Mouse (Mus musculus) thymus, adult 2 months (tissue): ENCODE measurements around the gene Dnajb4. TPM values are rescaled to one million over a fixed set of nuclear protein-coding genes. Genes with fewer than 3 reads are reported as not detected.

Source experiments
- DNase-seq: peaks from one replicate; pipeline ENCODE4 v3.0.0; 2021
- H3K27ac ChIP-seq: fragments of 200-500 bp; 2 replicates; pipeline ENCODE4 v1.5.1; 2012; ENCODE audit warnings: low read length, control low read depth; ENCODE audit not compliant: control insufficient read depth, insufficient read depth
- H3K27me3 ChIP-seq: fragments of 200-500 bp; 2 replicates; pipeline ENCODE4 v1.6.1; 2012; ENCODE audit warnings: mild to moderate bottlenecking, low read length, moderate library complexity, mixed read lengths; ENCODE audit not compliant: control insufficient read depth, insufficient read depth
- H3K36me3 ChIP-seq: fragments of 200-500 bp; 2 replicates; pipeline ENCODE4 v1.6.1; 2012; ENCODE audit warnings: mild to moderate bottlenecking, low read length, moderate library complexity; ENCODE audit not compliant: control insufficient read depth, insufficient read depth
- H3K4me1 ChIP-seq: fragments of 200-500 bp; replicated peaks from 2 replicates; pipeline ENCODE4 v1.6.1; 2012; ENCODE audit warnings: low read length; ENCODE audit not compliant: control insufficient read depth, insufficient read depth
- H3K4me3 ChIP-seq: fragments of 200-500 bp; 2 replicates; pipeline ENCODE4 v1.5.1; 2012; ENCODE audit warnings: mild to moderate bottlenecking, low read length, control low read depth, moderate library complexity; ENCODE audit not compliant: control insufficient read depth, insufficient read depth
- CTCF ChIP-seq: fragments of 200-500 bp; IDR thresholded peaks from 2 replicates; pipeline ENCODE4 v1.5.1; 2012; ENCODE audit warnings: mild to moderate bottlenecking, control low read depth, low read length, moderate library complexity, borderline replicate concordance; ENCODE audit not compliant: control insufficient read depth, poor library complexity, insufficient read depth; ENCODE audit errors: extremely low read depth
- POLR2A ChIP-seq: fragments of 200-500 bp; IDR thresholded peaks from 2 replicates; pipeline ENCODE4 v1.6.1; 2012; ENCODE audit warnings: mild to moderate bottlenecking, low read length, control low read depth, moderate library complexity; ENCODE audit not compliant: control insufficient read depth, poor library complexity, insufficient read depth; ENCODE audit errors: extremely low read depth
- WGBS: fragments of 180-500 bp; shearing (Covaris S2); methylation state at CpG from one replicate; pipeline ENCODE4 v1.1.7; 2018; 5-methylcytosine and 5-hydroxymethylcytosine counted together
- polyA plus RNA-seq: library from polyadenylated mRNA; depleted of rRNA; stranded (reverse); fragments of >200 nt; gene quantifications from 2 replicates; pipeline ENCODE4 v1.2.3, GENCODE M21; 2012

Dnajb4 gene
- polyA plus RNA-seq, 1 experiment: 9.2 TPM

- no peak for DNase-seq
- peaks cover 18% of the 10 kb centered on the region for H3K36me3 ChIP-seq
- TF ChIP-seq POLR2A: no peak
- no peak for TF ChIP-seq CTCF
- no peak overlapping the region for H3K4me3 ChIP-seq
- no peaks in the 10 kb centered on the region for H3K27me3 ChIP-seq
- no peak overlapping the region for H3K27ac ChIP-seq
- 97% methylated on average over 4 of the region's 4 CpGs for WGBS
- H3K4me1 ChIP-seq: no peaks in the 10 kb centered on the region
These were observed 29.5 kb downstream of the Dnajb4 start for GRCm38 (mm10) chr3:152180624-152181023.

GRCm38 (mm10) chr3:152179285-152179684 is 30.8 kb downstream of the Dnajb4 start:
- Histone ChIP-seq H3K27ac (no peak overlapping the region), H3K4me1 (no peaks in the 10 kb centered on the region), H3K36me3 (peaks cover 5% of the 10 kb centered on the region; the same call in 1 of the 2 replicates), H3K4me3 (no peak overlapping the region), H3K27me3 (no peaks in the 10 kb centered on the region)
- DNase-seq: no peak
- TF ChIP-seq POLR2A (no peak), CTCF (no peak)
- WGBS: 100% methylated on average over 1 of the region's 1 CpGs

GRCm38 (mm10) chr3:152178816-152179215 is 31.3 kb downstream of the Dnajb4 start:
- H3K4me1 ChIP-seq: no peaks in the 10 kb centered on the region
- H3K4me3 ChIP-seq: no peak overlapping the region
- peaks cover under 1% of the 10 kb centered on the region; the same call in 1 of the 2 replicates for H3K36me3 ChIP-seq
- no peak overlapping the region for H3K27ac ChIP-seq
- DNase-seq: no peak
- no peaks in the 10 kb centered on the region for H3K27me3 ChIP-seq
- 96% methylated on average over 4 of the region's 4 CpGs for WGBS
- no peak for TF ChIP-seq POLR2A
- no peak for TF ChIP-seq CTCF

- no peak overlapping the region for H3K27ac ChIP-seq
- 93% methylated on average over 7 of the region's 7 CpGs for WGBS
- H3K4me3 ChIP-seq: no peak overlapping the region
- no peak for DNase-seq
- TF ChIP-seq CTCF (no peak), POLR2A (no peak)
- H3K36me3 ChIP-seq: no peaks in the 10 kb centered on the region
- no peaks in the 10 kb centered on the region for H3K4me1 ChIP-seq
- no peaks in the 10 kb centered on the region; the same call in 1 of the 2 replicates for H3K27me3 ChIP-seq
These were observed 37.7 kb downstream of the Dnajb4 start for GRCm38 (mm10) chr3:152172322-152172935.

- H3K4me1 ChIP-seq: no peaks in the 10 kb centered on the region
- H3K27ac ChIP-seq: no peak overlapping the region
- no peak for TF ChIP-seq CTCF
- TF ChIP-seq POLR2A: no peak
- H3K4me3 ChIP-seq: no peak overlapping the region
- no peak for DNase-seq
- no peaks in the 10 kb centered on the region for H3K36me3 ChIP-seq
- no peaks in the 10 kb centered on the region; the same call in 1 of the 2 replicates for H3K27me3 ChIP-seq
- 88% methylated on average over 7 of the region's 7 CpGs for WGBS
These were observed 38.2 kb downstream of the Dnajb4 start for GRCm38 (mm10) chr3:152171862-152172261.

GRCm38 (mm10) chr3:152171236-152171635 is 38.9 kb downstream of the Dnajb4 start:
- no peaks in the 10 kb centered on the region for H3K36me3 ChIP-seq
- H3K4me3 ChIP-seq: no peak overlapping the region
- TF ChIP-seq CTCF: no peak
- TF ChIP-seq POLR2A: no peak
- H3K4me1 ChIP-seq: no peaks in the 10 kb centered on the region
- 91% methylated on average over 2 of the region's 2 CpGs for WGBS
- no peak for DNase-seq
- H3K27ac ChIP-seq: no peak overlapping the region
- no peaks in the 10 kb centered on the region; the same call in 1 of the 2 replicates for H3K27me3 ChIP-seq

- DNase-seq: no peak
- peaks cover 8% of the 10 kb centered on the region for H3K4me1 ChIP-seq
- TF ChIP-seq POLR2A (no peak), CTCF (no peak)
- H3K4me3 ChIP-seq: no peak overlapping the region
- no peak overlapping the region for H3K27ac ChIP-seq
- no peaks in the 10 kb centered on the region for H3K36me3 ChIP-seq
- peaks cover 2% of the 10 kb centered on the region; the same call in 1 of the 2 replicates for H3K27me3 ChIP-seq
- WGBS: 11% methylated on average over 1 of the region's 1 CpGs
These were observed 39.7 kb downstream of the Dnajb4 start for GRCm38 (mm10) chr3:152170407-152170806.
